Mouse (Mus musculus) left cerebral cortex, postnatal 25 days (tissue): Measurements from ENCODE around the gene A430078G23Rik. TPM values are rescaled to one million over a fixed set of nuclear protein-coding genes. Genes with fewer than 3 reads are reported as not detected.
"Not testable (repeated sequence)": the region's sequence is repeated elsewhere in the genome, so short reads cannot be mapped to it uniquely, and the experiment has no call there.

ENCODE experiments used
- DNase-seq, 2 experiments: peaks; one replicate each; pipeline ENCODE4 v3.0.0; 2022; ENCODE audit warnings: low spot score in 2 of 2, mixed read lengths in 1 of 2
- intact Hi-C: fragments of 180-260 bp; cut with DNase I; formaldehyde crosslinking; loops from one replicate; pipeline ENCODE4 v1.15.1; 2025
- total RNA-seq, 2 experiments: library from RNA; stranded (reverse); gene quantifications; 2 replicates each; pipeline ENCODE4 v1.2.3; 2021

A430078G23Rik gene
- total RNA-seq, result not detected

DNA sequence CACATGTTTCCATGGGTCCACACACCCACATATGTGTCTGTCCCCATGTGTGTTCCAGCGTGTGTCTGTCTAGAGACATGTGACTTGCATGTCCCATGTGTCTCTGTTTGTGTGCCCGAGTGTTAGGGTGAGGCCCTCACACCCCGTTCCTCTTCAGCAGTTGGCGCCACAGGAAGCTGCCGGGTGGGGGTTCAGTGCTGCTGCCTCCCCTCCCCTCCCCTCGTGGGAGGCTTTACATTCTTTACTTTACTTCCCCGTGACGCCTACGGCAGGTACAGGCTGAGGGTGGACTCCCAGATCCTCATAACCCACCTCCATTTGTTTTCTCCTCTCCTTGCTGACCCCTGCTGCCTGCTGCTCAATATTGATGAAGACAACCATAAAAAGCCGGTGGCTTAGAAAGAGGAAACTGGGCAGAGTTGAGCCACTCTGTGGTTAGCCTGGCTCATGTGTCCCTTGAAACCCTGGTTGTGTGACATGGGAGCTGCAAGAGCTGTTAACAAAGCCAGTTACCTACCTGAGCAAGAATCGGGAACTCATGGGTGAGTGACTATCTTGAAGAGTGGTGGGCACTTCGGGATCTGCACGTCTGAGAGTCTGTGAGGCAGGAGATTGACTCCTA is at the start of gene A430078G23Rik:
TSS of gene A430078G23Rik (plus strand) at position 227 of the 622 bp plus-strand sequence.
- DNase-seq, result no peak
- intact Hi-C loops, result no loop called here

GRCm38 (mm10) chr8:3308205-3308800 is 44.9 kb upstream of the A430078G23Rik start:
- intact Hi-C loops, result not testable (repeated sequence)
- peak in 1 of 2 experiments; percentile 14 for DNase-seq

DNA sequence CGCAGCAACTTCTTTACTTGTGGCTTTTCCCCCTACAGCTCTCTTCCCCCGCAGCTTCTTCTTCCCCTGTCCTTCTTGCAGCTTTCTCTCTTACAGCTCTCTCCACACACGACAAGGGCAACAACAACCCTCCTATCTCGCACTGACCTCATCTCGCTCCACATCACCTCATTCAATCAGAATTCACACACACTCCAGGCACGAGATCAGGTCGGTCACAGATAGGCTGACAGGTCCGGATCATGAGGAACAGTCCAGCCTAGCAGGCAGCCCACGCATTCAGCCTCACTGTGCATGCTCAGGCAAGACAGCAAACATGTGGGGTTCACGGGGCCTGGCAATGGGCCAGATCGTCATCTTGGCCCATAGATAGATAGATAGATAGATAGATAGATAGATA is 43.6 kb upstream of the A430078G23Rik start:
- intact Hi-C loops, result no loop called here
- no peak for DNase-seq

DNA sequence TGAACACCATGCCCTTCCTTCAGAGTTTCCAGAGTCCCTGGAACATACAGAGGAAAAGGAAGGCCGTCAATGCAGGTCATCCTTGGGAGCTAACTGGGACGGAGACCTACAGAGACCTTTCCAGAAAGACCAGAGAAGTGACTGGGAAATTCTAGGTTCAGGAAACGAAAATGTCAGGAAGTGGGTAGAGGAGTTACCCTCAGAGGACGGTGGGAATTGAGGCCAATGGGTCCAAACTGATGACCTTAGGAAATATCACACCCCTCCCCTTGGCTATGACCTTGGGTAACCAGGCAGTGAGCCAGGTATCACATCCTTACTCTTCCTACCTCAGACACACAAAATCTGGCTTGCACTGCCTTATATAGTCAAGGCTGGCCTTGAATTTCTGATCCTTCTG is 41.7 kb upstream of the A430078G23Rik start:
- intact Hi-C loops, result no loop called here
- DNase-seq, result no peak

GRCm38 (mm10) chr8:3313417-3313816 is 39.8 kb upstream of the A430078G23Rik start:
- intact Hi-C loops, DNase-seq: not testable (repeated sequence)

DNA sequence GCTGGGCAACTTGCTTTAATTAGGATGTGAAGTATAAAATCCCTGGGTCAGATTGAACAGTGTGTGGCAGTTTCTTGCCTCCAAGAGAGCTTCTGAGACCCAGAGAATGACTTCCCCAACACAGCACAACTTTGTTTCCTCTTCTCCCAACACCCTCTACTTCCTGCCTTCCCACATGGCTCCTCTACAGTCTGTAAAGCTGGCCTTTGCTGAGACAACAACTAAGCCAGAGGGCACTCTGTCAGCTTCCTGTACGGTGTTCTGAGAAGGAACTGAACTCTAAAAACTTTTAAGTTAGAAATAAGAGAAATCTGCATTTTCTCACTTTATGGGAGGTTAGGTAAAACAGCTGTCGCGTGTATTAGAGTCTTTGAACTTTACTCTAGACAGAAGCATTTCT is 39.4 kb upstream of the A430078G23Rik start:
- intact Hi-C loops, result no loop called here
- peak in 1 of 2 experiments; percentile 10 for DNase-seq

DNA sequence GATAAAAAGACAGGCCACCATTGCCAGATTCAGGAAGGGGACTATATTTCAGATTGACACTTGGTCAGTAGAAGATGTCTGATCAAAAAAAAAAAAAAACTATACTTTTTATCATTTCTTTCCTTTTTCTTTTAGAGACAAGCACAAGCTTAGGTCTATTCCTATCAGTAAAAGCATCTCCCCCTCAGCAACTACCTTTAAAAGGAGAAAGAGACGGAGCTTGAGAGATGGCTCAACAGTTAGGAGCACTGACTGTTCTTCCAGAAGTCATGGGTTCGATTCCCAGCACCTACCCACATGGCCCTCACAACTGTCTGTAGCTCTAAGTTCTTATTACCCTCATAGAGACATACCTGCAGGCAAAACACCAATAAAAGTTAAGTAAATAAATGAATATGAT is 38.9 kb upstream of the A430078G23Rik start:
- no peak for DNase-seq
- intact Hi-C loops, result no loop called here

DNA sequence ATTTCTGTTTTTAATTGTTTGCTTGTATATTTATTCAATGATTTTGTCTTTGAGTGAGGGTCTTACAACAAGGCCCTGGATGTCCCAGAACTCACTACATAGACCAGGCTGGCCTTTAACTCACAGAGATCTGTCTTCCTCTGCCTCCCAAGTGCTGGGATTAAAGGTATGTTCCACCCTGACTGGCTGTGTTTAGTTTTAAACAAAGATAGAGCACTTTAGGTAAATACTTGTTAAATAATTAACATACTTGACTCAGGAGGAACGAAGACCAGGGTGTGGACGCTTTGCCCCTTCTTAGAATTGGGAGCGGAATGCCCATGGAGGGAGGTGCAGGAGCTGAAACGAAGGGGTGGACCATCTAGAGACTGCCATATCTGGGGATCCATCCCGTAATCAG is 36.6 kb upstream of the A430078G23Rik start:
- no peak for DNase-seq
- intact Hi-C loops, result no loop called here

DNA sequence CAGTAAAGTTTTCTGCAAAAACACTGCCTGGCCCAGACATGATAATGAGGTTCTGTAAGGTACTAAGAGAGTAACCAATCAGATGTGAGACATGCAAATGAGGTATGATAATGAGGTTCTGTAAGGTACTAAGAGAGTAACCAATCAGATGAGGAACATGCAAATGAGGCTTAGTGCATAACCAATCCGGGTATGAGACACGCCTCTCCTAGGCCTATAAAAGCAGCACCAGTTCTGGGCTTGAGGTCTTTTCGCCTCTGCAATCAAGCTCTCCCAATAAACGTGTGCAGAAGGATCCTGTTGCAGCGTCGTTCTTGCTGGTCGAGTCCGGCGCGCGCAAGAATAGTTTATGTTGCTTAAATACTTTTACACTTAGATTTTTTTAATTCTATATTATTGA is 33.9 kb upstream of the A430078G23Rik start:
- DNase-seq, intact Hi-C loops: not testable (repeated sequence)

GRCm38 (mm10) chr8:3324253-3324652 is 29.0 kb upstream of the A430078G23Rik start:
- DNase-seq, result no peak
- intact Hi-C loops, result no loop called here

DNA sequence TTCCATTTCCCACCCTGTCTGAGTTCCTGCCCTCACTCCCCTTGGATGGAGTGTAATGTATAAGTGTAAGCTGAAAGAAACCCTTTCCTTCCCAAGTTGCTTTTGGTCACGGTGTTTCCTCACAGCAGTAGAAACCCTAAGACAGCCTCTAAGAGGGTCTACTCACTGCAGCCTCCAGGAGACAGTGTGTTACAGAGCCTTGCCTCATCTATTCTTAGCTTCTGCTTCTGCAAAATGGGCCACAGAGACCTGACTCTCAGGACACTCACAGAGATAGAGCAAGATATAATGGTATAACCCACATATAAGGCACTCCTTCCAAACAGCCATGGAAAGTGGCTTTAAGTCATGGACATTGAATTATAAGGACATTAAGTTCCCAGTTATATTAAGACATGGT is 26.2 kb upstream of the A430078G23Rik start:
- intact Hi-C loops, result no loop called here
- DNase-seq, result no peak

GRCm38 (mm10) chr8:3327538-3328245 is 25.5 kb upstream of the A430078G23Rik start:
- intact Hi-C loops, result no loop called here
- DNase-seq, result no peak

DNA sequence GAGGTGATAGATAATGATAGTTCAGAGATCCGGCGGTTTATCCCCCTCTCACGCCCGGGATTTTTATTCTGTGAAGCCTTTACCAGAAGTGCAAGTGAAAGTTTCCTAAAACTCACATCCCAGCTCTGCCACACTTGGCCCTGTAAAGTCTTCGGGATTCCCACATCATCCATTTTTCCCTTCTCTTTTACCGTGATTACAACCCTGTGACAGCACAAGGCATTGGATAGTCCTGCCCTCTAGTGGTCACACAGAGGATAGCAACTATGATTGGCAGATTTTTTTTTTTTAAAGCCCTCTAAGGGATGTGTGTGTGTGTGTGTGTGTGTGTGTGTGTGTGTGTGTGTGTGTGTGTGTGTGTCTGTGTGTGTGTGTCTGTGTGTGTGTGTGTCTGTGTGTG is 22.6 kb upstream of the A430078G23Rik start:
- DNase-seq, result peak; percentile 42 to 54

GRCm38 (mm10) chr8:3331692-3332091 is 21.5 kb upstream of the A430078G23Rik start:
- DNase-seq, result no peak
- intact Hi-C loops, result loop anchor here (1.0 kb wide), 1 partner anchor 151 kb away; no protein-coding TSS in a partner anchor

More for the DNA sequence above, 22.6 kb upstream of the A430078G23Rik start:
- intact Hi-C loops, result loop anchor here (1.0 kb wide), 1 partner anchor 150 kb away; no protein-coding TSS in a partner anchor

- intact Hi-C loops, result no loop called here
These were observed 17.3 kb upstream of the A430078G23Rik start for GRCm38 (mm10) chr8:3335881-3336280.

DNA sequence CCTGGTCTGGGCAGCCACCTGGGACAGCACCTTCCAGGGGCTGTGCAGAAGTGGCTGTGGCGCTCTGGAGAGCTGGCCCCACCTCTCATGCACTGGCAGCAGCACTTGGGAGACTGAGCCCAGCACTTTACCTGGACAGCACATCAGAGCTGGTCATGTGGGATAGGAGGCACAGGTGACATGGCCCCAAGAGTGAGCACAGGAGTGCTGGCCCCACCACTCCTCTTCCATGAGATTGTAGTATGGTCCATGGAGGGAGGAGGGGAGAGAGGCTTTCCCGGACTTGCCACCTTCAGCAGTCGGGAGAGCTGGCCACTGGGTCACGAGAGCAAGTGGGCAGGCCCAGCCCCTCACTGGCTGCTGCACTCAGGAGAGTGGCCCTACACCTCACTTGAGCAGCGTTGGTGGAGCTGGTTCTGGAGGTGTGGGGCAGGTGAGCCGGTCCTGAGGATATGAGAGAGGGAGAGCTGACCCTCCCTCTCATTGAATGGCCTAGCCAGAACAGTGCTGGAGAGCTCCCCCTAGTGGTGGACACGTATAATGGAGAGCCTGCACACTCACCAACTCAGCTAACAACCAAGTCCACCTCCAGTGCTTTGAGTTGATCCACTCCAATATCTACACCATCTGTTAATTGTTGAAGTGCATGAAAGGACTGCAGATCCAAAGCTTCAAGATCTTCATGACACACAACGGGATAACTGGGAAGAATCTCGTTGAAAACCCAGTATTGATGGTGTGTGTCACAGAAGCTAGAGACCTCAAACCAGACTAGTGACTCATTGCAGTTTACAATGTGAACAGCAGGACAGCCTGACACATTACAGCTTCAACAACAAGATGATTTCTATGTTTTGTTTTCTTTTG is 16.3 kb upstream of the A430078G23Rik start:
- peak in 1 of 2 experiments; percentile 22 for DNase-seq
- intact Hi-C loops, result no loop called here

More at GRCm38 (mm10) chr8:3335881-3336280, 17.3 kb upstream of the A430078G23Rik start:
- no peak for DNase-seq

DNA sequence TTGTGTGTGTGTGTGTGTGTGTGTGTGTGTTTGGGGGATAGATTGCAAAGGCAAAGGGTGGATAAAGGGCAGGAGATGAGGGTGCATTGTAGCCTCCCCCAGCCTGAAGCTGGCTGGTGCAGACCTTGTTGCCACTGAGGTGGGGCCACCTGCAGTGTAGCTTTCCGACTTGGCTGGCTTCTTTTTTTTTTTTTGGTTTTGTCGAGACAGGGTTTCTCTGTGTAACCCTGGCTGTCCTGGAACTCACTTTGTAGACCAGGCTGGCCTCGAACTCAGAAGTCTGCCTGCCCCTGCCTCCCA is 15.7 kb upstream of the A430078G23Rik start:
- DNase-seq, intact Hi-C loops: not testable (repeated sequence)

DNA sequence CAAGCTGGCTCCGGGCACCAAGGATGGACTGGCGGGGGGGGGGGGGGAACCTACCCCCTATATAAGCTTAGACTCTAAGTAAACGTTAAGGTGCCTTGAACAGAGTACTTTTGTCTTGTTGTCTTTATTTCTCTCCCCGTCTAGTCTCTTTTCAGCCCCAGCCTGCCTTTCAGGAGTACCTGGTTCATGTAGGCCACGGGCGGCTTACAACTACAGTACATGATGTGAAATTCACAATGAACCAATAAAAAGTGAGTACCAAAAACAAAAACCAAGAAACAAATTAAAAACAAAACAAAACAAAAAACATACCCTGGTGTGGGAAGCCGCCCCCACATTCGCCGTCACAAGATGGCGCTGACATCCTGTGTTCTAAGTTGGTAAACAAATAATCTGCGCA is 15.2 kb upstream of the A430078G23Rik start:
- intact Hi-C loops, result no loop called here
- DNase-seq, result no peak

GRCm38 (mm10) chr8:3340711-3341110 is 12.5 kb upstream of the A430078G23Rik start:
- intact Hi-C loops, DNase-seq: not testable (repeated sequence)

- no peak for DNase-seq
- intact Hi-C loops, result no loop called here
These were observed 7.9 kb upstream of the A430078G23Rik start for GRCm38 (mm10) chr8:3345337-3345736.
